Mouse (Mus musculus) CD4-positive helper T cell, adult 2 months (primary cell): ENCODE data around the gene Phrf1.
A peak's percentile ranks its signal among the peaks of the same experiment; 100 is the strongest.

Experiments used
- DNase-seq: peaks from one replicate; pipeline ENCODE4 v3.0.0-alpha.2; 2012; ENCODE audit warnings: low read depth, missing footprints, low spot score

The Phrf1 gene

DNA sequence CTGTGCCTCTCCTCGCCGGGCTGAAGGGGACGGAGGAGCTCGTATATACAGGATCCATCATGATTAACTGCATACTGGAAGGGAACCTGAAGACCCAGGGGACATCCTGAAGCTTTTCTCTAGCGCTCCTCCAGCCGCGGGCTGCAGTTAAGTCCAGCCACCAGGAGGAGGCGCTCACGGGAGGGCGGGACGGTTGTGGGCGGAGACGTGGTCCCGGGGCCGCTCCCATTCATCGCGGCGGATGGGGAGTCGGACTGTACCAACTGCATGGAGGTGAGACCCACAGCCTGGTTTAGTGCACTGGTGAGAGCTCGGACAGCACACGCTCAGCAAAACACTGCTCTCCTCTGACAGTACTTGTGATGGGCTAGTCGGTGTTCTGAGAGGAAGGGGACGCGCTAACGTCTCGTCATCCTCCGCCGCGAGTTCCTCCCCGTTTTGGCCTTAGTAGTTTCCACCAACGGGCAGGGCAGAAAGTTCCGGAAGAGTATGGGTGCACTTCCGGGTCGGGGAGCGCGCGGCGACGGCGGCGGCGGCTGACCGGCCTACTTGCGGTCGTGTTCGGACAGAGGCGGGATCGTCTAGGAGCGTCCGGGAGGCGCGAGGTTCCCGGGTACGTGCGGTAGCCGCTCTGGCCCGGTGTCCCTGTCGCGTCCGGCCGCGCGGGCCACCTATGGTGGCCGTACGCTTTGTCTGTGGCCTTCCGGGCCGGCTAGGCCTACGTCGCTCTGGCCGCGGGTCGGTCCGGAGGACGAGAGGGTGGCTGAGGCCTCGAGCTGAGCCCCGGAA lies at the start of gene Phrf1:
Phrf1 (plus strand) TSS at position 506 of the 789 bp plus-strand sequence.
- peak; percentile 91 for DNase-seq

- no peak for DNase-seq
These were observed 40.4 kb upstream of the Phrf1 start for GRCm38 (mm10) chr7:141188194-141188593.

DNA sequence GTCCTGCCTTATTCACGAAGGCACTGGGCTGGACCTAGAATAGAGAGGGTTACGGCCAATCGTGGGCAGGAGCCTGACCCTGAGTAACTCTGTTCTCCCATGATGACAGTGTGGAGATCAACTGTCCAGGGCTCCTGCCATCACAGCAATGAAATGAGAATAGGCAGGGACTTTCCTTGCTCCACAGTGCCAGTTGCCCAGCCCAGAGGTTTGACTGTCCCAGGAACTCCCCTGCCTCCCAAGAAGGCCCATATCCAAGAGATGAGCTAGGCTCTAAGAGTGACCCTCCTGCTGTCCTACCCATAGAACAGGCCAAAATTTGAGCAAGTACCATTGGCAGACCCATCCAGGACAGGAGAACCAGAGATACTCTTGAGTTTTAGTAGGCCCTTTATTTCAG lies 39.9 kb upstream of the Phrf1 start:
- no peak for DNase-seq

DNA sequence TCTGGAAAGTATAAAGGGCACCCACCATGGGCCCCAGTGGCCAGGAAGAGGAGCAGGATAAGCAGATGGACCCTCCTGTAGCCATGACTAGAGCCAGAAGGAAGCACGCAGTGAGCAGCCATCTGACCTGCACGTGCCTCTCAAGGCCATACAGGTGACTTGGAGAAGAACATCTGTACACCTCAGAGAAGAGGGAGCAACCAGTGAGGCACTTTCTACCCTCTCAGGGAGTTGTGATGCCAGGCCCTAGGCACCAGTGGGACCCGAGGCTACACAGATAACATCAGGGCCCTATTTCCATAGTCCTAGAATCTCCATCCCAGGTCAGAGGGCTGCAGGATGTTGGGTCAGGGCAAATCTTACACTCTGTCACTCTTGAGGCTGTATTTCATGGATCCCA lies 38.4 kb upstream of the Phrf1 start:
- DNase-seq, result no peak

DNA sequence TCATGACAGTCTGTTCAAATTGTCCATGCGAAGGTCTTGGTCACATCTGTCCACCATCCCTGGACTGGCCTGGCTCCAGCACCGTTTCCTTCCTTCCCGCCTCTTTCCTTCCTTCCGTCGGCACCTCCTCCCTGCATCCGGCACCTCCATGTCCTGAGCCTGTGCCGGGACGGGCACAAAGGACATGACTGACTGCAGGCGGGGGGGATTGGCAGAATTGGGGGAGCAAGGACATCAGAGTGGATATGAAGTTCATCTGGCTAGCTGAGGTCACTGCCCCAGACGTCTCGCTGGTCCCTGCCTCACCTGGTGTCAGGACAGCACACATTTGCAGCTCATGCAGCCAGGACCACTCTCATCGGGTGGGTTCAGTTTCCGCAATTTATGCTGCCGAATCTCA lies 37.5 kb upstream of the Phrf1 start:
- DNase-seq, result no peak

DNA sequence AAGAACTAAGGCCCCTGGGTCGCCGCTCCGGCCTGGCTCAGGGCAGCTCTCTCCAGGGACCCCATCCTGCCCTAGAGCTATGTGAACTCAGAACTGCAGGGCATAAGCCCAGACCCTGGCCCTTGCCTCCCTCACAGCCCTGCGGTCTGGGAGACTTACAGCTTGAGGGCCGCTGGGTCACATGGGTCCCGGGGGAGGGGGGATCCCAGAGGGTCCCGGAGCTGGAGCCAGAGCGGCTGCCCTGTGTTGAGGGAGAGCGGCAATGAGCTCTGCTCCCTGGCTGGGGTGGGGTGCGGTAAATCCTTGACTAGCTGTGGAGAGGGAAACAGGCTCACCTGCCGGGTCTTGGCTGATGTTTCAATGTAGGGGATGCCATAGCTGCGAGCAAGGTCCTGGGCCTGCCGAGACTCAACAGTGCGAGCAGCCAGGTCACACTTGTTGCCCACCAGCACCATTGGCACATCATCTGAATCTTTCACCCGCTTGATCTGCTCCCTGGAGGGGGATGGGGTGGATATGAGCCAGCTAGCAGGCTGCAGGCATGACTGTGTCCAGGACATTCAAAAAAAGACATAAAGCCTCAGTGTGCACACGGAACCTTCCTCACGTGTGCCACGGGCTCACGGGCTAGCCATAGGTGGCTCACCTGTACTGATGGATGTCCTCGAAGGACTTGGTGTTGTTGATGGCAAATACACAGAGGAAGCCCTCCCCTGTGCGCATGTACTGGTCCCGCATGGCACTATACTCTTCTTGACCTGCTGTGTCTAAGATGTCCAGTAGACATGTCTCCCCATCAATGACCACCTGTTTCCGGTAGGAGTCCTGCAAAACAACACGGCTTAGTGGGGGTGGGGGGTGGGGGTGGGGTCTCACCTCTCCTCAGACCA lies 36.5 kb upstream of the Phrf1 start:
- no peak for DNase-seq

GRCm38 (mm10) chr7:141192776-141193347 lies 35.7 kb upstream of the Phrf1 start:
- DNase-seq, result peak; percentile 20

DNA sequence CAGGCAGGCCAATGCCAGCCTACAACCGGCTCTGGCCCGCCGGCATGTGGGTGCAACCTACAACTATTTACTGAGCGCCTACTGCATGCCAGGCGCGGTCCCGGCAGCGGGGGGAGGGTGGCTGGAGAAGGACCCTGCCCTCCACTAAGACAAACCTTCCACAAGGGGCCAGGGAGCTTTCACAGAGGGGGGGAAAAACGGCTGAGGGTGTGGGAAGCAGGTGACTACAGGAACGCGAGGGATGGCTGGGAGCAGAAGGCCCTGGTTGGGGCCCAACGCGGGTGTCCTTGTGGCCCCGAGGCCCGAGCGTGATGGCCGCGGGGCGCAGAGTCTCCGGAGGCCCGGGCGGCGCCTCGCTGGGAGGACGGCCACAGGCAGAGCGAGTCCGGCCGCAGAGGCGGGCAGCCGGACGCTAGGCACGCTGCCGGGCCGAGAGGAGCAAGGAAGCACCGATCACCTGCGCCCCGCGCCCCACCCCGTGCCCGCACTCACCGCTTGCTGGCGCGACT lies 35.2 kb upstream of the Phrf1 start:
- DNase-seq, result no peak

DNA sequence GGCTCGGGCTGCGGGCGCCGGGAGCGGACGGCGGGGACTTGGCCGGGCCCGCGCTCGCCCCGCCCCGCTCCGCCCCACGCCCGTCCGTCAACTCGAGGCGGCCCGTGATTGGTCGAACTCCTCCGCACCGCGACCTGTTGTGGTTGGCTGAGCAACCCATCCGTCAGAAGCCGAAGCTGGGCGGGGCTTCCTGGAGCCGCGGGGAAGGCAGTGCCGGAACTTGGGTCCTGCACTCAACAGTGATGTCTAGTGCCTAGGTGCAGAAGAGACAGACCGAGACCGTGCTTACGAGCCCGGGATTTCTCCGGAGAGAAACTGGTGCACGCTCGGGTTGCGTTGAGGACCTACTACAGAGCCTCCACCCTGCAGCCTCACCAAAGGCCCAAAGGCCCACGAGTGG lies 34.6 kb upstream of the Phrf1 start, which contains the start of the genes Hras and Lrrc56:
Hras (minus strand) TSS at position 58 of the 400 bp plus-strand sequence.
Lrrc56 (plus strand) TSS at position 210 of the 400 bp plus-strand sequence.
- DNase-seq, result peak; percentile 98

GRCm38 (mm10) chr7:141194409-141194808 lies 34.2 kb upstream of the Phrf1 start:
- DNase-seq, result no peak

DNA sequence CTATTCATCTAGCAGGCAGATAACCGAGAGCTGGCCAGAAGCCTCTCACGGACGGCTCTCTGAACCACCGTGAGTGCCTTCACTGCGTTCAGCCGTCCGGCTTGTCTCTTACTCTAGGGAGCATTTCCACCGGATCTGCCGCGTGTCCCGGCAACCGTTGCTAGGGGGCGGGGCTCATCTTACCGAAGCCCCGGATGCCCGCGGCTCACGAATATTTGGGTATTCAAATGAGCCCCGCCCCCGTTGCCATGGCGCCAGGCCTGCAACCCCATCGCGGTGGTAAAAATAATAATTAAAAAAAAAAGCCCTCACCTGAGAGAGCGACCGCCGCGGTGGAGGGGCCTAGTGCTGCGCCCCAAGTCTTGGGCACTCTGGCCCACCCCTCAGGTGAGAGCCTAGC lies 33.8 kb upstream of the Phrf1 start:
- DNase-seq, result peak; percentile 93

DNA sequence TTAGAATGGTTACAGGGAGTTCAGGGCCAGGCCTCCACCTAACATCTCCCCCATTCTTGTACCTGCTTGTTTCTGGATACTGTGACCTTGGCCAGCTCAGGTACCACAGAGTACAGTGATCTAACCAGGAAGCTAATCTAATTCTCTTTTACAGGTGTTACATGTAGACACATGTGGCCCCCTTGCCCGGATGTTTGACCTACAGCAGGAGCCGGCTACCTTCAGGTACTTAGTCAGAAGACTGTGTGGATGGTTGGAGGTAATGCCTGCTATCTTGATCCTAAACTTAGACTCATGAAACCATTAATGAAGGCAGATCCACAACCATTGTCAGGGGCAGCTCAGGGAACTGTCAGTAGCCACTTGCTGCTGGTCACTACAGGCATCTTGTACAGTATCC lies 32.8 kb upstream of the Phrf1 start:
- DNase-seq, result no peak

GRCm38 (mm10) chr7:141196619-141197282 lies 31.8 kb upstream of the Phrf1 start:
- no peak for DNase-seq

GRCm38 (mm10) chr7:141198121-141198520 lies 30.5 kb upstream of the Phrf1 start:
- no peak for DNase-seq

DNA sequence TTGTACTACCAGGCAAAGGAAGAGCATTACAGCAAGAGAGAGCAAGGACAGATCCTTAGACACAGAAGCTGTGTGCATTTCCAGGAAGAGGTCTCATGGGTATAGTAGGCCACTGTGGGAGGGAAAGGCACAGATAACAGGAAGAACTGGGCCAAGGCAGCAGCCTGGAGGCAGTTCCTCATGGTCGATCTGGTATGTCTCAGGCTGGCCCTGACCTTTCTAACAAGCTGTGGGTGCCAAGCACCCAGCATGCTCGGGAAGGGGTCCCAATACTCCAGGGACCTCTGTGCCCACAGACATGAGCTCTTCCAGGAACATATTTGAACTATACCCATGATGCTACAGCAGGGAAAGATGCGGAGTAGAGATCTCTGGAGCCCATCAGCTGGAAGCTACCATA lies 24.0 kb upstream of the Phrf1 start:
- DNase-seq, result no peak

DNA sequence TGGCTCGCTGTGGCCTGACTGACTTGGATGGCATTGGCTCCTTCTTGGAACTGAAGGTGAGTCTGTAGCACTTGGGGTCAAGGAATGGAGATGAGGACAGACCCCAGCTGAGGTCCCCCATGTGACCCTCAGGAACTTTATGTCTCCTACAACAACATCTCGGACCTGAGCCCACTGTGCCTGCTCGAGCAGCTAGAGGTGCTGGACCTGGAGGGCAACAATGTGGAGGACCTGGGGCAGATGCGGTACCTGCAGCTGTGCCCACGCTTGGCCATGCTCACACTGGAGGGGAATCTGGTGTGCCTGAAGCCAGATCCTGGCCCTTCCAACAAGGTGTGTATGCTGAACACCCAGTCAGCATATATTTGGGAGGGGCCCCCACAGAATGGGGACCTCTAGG lies 23.1 kb upstream of the Phrf1 start:
- no peak for DNase-seq

- DNase-seq, result no peak
These were observed 22.2 kb upstream of the Phrf1 start for GRCm38 (mm10) chr7:141206182-141206937.

GRCm38 (mm10) chr7:141209526-141209925 lies 19.1 kb upstream of the Phrf1 start:
- no peak for DNase-seq

DNA sequence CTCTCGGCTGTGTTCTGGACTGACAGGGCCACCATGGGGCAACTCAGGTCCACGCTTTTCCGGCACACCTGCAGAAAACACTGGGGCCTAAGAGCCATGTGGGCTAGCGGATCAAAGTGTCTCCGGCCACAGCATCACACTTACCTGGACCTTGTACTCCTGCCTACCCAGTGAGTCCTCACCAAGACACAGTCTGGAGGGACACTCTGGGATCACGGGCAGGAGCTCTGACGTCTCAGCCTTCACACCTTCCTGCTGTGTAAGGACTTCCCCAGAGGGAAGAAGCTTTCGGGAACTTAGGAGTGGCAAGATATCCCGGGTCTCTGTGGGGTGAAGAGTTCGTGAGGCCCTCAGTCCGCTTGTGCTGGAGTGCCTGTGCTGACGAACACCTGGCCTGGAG lies 18.4 kb upstream of the Phrf1 start:
- DNase-seq, result no peak

GRCm38 (mm10) chr7:141210606-141211131 lies 17.9 kb upstream of the Phrf1 start:
- no peak for DNase-seq
